Mouse (Mus musculus) adrenal gland, postnatal 4 days (tissue): Measurements from ENCODE around the gene Rnf157. TPM values are rescaled to one million over a fixed set of nuclear protein-coding genes. Genes with fewer than 3 reads are reported as not detected.

Source experiments
- DNase-seq, 2 experiments: peaks; one replicate each; pipeline ENCODE4 v3.0.0; 2021 to 2022; ENCODE audit warnings: low spot score in 2 of 2, mixed read lengths in 2 of 2
- long read RNA-seq, 2 experiments: library from polyadenylated mRNA; stranded (forward); transcript quantifications; one replicate each; pipeline ENCODE4 v2.0.0; 2021
- total RNA-seq, 2 experiments: library from RNA; stranded (reverse); gene quantifications; 2 replicates each; pipeline ENCODE4 v1.2.3; 2021

Gene Rnf157
- 10 to 100 TPM; 20.0 to 22.0 TPM for total RNA-seq
- long read RNA-seq, experiment 1, full-length matches to known transcripts, result 6 of 12 reads
- long read RNA-seq, experiment 1, partial matches to known transcripts, result 2 of 12 reads
- long read RNA-seq, experiment 1, other reads (novel, unspliced or antisense), result 4 of 12 reads
- long read RNA-seq, experiment 2, full-length matches to known transcripts, result 10 of 20 reads
- long read RNA-seq, experiment 2, partial matches to known transcripts, result 7 of 20 reads
- long read RNA-seq, experiment 2, other reads (novel, unspliced or antisense), result 3 of 20 reads

GRCm38 (mm10) chr11:116412904-116413630 is at the start of gene Rnf157:
Rnf157 (minus strand) TSS chr11:116413032.
- peak; percentile 45 to 46 for DNase-seq

DNA sequence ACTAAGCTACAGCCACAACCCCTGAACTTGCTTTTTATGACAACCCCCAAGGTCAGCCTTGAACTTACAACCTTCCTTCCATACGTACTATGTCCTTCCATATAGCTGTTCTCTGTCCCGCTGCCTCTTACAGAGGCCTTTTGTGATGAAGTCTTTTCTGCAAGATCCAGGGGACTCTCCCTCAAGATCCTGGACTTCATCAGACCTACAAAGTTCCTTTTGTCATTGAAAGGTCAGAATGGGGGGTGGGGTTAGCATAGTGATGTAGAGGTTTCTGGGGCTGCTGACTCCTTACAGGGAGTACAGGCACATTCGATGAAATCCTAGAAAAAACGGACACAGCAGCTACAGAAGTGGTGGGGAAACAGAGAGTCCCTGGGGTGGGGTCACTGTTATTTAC is 47.0 kb upstream of the Rnf157 start:
- DNase-seq, result no peak

GRCm38 (mm10) chr11:116456234-116456633 is 43.4 kb upstream of the Rnf157 start:
- DNase-seq, result no peak

DNA sequence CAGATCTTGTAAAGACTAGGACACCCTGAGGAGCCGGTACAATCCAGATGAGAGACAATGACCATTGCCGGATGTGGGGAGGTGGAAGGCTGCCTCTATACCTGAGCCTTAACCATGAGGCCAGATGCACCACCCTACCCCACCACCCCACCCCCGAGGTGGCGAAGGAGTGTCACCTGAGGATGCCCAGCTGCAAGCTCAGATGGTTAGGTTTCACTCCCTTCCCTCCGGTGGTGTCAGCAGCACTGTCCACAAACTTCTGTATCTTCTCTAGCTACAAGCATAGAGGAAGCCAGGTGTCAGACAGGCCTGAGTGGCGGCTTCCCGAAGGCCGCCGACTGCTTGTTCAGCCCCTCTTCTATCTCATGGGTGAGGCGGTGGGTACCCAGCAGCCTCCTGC is 41.1 kb upstream of the Rnf157 start:
- DNase-seq, result no peak

GRCm38 (mm10) chr11:116449341-116449740 is 36.5 kb upstream of the Rnf157 start:
- DNase-seq, result no peak

GRCm38 (mm10) chr11:116447822-116448221 is 35.0 kb upstream of the Rnf157 start:
- no peak for DNase-seq

DNA sequence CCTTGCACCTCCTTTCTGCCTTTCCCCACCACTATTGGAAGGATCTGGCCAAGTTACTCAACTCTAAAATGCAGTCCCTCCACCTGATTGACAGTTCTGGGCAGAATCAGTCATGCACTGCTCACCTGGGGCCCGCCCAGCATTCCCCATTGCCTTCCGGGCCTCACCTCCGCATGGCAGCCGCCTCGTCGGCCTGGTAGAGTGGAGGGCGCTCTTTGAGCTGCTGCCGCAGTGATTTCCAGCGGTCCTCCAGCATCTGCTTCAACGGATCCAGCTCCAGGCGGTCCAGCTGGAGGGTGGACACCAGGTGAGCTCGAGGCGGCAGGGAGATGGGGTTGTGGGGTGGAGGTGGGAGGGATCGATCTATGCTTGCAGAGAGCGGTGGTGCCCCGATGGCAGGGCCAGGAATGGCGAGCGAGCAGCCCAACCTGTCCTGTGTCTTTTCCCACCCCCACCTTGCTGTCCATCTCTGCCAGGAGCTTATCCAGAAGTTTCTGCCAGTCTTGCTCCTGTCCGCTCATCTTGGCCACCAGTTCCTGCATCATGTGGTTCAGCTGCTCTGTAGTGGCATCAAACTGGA is 33.6 kb upstream of the Rnf157 start:
- DNase-seq, result no peak

- DNase-seq, result peak; percentile 90 to 94
Observed at GRCm38 (mm10) chr11:116445596-116446307, 32.9 kb upstream of the Rnf157 start.

DNA sequence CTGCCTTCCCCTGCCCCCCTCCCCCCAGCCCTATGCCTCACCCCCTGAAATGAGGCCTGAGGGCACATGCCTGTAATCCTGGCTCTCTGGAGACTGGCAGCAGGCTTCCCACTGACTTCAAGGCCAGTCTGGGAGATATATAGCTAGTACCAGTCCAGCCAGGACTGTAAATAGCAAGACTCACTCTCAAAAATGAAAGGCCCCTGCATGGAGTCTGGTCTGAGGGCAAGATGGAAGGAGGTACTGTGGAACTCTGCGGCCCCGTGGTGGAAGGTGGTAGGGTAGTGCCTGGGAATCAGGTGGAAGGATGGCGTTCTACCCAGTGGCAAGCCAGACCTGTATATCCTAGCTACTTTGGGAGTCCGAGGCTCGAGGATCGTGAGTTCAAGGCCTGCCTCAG is 31.1 kb upstream of the Rnf157 start:
- no peak for DNase-seq

GRCm38 (mm10) chr11:116443311-116443710 is 30.5 kb upstream of the Rnf157 start:
- no peak for DNase-seq

DNA sequence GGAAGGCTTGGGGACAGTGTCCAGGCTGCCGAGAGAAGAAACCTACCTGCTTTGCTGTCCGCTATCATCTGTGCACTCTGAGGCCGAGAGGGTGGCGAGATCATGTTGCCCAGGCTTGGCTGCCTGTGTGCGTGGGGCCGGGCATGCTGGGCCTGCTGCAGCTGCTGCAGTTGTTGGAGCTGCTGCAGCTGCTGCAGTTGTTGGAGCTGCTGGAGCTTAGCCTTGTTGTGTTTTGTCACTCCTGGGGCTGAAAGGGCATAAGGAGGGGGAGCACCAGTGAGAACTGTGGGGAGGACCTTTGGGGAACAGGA is 30.0 kb upstream of the Rnf157 start:
- no peak for DNase-seq

DNA sequence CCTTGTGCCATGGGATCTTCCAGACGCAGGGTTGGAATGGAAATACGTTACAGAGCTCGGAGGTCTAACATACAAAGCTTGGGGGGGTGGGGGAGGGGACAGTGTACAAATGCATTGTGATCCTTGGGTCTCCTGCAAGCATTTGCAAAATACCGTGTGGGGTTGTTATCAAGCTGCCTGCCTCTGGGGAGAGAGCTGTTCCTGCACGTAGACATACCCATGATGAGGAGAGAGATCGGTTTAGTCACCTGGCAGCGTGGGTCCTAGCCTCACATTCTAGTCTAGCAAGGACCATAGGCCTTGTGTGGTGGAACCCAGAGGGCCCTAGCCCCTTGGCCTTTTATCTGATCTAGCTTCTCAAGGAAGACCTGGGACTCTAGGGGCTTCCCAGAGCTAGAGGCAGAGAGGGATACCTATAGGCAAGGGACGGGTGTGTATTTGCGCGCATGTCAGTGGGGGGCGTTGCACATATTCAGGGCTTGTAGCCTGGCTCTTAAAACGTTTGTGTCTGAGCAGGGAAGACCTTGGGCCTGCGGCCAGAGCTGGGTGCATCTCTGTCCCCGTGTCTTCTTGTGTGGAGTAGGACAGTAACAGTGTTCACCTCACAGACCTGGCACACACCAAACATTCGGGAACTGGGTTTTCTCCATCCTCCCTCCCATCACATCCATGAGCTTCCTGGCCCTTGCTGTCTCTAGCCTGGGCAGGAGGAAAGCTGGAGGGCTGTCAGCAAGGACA is 29.5 kb upstream of the Rnf157 start:
- DNase-seq, result no peak

GRCm38 (mm10) chr11:116440408-116441068 is 27.7 kb upstream of the Rnf157 start:
- no peak for DNase-seq

DNA sequence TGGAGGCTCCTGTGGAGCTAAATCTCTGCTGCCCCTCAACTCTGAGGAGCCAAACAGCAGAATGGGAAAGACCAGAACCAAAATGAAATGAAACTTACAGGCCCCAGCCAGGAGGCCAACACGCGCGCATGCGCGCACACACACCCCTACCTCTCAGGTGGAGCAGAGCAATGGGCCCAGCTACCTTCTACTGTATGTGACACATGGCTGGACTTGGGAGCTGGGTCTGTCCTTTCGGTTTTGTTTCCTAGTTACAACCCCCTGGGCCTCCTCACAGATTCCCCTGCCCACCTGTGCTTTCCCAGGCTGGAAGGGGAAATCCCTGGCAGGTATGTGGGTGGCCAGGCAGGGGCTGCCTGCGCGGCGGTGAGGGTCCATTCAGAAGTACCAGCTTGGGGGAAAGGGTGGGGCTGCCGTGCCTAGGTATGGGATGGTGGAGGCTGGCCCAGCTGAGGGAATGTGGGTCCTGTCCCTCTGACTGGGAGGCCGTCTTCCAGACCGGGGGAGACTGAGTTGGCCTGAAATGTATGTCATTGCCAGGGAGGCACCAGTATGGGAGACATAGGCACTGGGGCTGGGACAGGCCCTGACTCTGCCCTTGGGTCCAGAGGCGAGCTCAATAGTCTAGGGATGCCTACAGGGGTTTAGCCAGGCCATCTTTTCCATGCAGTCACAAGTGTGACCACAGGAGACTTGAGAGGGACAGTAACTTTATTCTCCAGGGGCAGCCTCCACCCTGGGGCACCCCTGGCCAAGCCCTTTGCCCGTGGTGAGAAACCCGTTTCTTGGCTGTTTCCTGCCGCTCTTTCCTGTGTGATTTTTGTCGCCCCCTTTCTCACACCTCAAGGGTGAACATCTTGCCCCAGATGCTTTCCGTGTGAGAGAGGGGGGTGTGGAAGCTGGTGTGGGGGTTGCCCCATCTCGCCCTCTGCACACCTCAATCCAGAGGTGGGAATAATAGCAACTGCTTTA is 26.7 kb upstream of the Rnf157 start:
- no peak for DNase-seq

- no peak for DNase-seq
Observed at GRCm38 (mm10) chr11:116437541-116437940, 24.7 kb upstream of the Rnf157 start.

- no peak for DNase-seq
Observed at GRCm38 (mm10) chr11:116436725-116437331, 24.0 kb upstream of the Rnf157 start.

DNA sequence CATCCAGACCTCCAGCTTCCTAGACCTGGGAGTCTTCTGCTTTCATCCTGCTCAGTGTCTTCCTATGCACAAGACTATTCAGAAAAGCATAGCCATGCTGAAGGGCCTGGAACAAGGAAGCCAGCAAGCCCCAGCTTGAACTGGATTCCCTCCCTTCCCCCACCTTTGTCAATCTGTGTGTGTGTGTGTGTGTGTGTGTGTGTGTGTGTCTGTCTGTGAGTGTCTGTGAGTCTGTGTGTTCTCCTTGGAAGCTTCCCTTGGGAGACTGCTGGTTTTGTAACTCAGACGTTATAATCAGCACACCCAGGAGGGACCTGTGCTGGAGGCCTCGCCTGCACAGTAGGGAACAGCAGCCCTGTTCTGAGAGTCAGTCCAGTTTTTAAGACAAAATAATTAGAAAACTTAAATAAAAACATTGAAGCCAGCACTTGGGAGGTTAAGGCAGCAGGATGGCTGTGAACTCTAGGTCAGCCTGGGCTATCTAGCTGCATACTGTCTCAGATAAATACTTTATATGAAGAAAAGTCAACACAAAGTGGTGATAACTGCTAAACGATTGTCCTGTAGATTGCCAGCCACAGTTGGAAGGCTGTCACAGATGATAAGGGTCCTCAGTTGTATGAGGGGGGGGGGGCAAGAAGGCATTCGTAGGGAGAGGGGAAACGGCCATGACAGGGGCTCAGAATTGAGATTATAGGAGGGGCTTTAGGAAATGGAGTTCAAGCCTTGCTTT is 23.3 kb upstream of the Rnf157 start:
- DNase-seq, result no peak

- DNase-seq, result no peak
Observed at GRCm38 (mm10) chr11:116434967-116435752, 22.3 kb upstream of the Rnf157 start.
